Mouse (Mus musculus) E14TG2a.4 (cell line): ENCODE results near the gene Fam166a.

Source experiments
- CTCF ChIP-seq: conservative IDR thresholded peaks from 2 replicates; pipeline ENCODE4 v1.5.1; 2014; ENCODE audit warnings: low read length
- NANOG ChIP-seq: IDR thresholded peaks from 2 replicates; pipeline ENCODE4 v1.6.1; 2014; ENCODE audit warnings: borderline replicate concordance, low read length, mixed read lengths

- TF ChIP-seq NANOG, result no peak
- TF ChIP-seq CTCF, result no peak
Measured at GRCm38 (mm10) chr2:25213266-25213865, 5.2 kb upstream of the Fam166a start.
